Mouse (Mus musculus): ENCODE measurements around the gene Aqp3. TPM values are rescaled to one million over a fixed set of nuclear protein-coding genes. Genes with fewer than 3 reads are reported as not detected.

Gene Aqp3
- polyA plus RNA-seq, 1 experiment from 2014 or later = 104 TPM

DNA sequence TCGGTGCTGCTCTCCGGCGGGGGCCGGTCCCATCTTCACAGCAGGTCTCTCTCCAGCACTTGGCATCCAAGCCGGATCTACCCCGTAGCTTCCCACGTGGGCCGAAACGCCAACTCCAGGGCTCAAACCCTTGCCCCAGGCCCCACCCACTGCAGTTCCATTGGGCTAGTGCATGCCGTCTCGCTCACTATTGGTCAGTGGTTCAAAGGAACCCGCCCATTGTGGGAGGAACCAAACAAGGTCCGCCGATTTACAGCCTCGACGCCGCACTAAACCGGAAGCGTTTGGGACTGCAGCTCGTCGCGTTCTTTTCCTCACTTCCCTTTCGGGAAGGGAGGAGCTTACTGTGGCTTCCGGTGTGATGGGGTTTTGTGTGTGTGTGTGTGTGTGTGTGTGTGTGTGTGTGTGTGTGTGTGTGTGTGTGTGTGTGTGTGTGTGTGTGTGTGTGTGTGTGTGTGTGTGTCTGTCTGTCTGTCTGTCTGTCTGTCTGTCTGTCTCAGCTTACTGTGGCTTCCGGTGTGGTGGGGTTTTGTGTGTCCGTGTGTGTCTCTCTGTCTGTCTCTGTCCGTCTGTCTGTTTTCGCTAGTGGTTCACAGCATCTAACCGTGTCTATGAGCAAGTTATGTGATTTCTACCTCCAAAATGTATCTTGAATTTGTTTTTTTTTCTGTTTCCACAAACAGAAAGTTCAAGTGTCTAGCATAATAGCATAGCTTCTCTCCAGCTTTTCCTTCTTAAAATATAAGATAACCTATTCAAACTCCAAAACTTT, 26.4 kb upstream of the Aqp3 start, which contains the start of gene Nol6:
Gene Nol6, minus strand, starts transcription at position 276 of the 772 bp plus-strand sequence.
- under 1% methylated on average over 29 of the region's 29 CpGs for WGBS
- Histone ChIP-seq H3K27ac (no peak within 1 kb of the TSS; the same call in 1 of the 2 replicates), H3K4me1 (peaks cover 5% of the 10 kb centered on the region; the same call in 1 of the 2 replicates), H3K9me3 (no peaks in the 10 kb centered on the region), H3K9ac (peak within 1 kb of the TSS; percentile 64), H3K4me3 (peak within 1 kb of the TSS; percentile 72), H3K4me2 (peak within 1 kb of the TSS; percentile 76), H3K27me3 (no peaks in the 10 kb centered on the region), H3K36me3 (peaks cover 35% of the 10 kb centered on the region)
- ATAC-seq (ENCODE audit: insufficient number of reproducible peaks, low FRiP score, low TSS enrichment, low read depth) = peak; percentile 99

DNA sequence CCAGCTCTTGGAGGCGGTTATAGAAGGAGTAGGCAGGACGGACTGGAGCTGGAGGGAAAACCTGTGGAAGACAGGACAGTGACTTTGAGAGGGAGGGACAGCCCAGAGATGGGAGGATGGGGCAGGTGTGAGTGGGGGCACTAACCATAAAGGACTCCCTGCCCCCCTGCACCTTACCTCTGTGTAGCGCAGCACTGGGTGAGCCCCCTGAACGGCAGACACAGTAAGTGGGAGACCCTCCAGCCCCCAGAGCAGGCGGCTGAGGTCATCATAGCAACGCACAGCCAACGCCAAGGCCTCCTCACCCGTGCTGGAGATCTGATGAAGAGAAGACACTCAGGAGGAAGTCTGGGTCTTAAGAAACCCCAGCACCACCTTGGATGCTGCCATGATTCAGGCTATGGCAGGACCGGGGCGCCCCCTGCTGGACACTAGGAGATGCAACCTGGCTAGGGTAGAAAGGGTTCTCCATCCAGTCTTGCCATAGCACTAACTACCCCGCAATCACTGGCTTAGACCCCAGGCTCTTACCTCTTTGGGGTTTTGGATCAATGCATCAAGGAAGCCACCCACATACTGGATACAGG, 20.8 kb upstream of the Aqp3 start:
- peaks cover 90% of the 10 kb centered on the region for H3K36me3 ChIP-seq
- H3K9me3 ChIP-seq = no peaks in the 10 kb centered on the region
- no peak overlapping the region for H3K4me3 ChIP-seq
- ATAC-seq (ENCODE audit: insufficient number of reproducible peaks, low FRiP score, low TSS enrichment, low read depth) = no peak
- peaks cover 5% of the 10 kb centered on the region; the same call in 1 of the 2 replicates for H3K4me1 ChIP-seq
- no peak overlapping the region for H3K4me2 ChIP-seq
- no peak overlapping the region for H3K9ac ChIP-seq
- H3K27ac ChIP-seq = no peak overlapping the region
- H3K27me3 ChIP-seq = no peaks in the 10 kb centered on the region
- 67% methylated on average over 11 of the region's 11 CpGs for WGBS

DNA sequence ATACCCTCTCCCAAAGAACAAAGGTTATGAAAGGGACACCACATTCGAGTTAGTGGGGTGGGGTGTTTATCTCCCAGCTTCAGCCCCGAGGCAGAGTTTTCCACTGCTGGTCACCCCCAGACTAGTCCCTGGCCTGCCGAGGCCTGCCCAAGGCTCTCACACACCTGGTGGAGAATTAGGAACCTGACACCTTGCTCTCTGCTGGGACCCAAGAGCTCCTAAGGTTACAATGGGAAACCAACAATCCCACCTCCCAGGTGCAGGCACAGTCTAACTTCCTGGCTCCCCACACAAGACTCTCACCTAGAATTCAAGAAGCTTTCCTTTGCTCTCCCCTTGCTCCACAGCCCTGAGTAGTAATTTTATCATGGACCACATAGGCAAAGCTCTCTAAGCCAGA, 18.8 kb upstream of the Aqp3 start:
- H3K36me3 ChIP-seq = peaks cover 82% of the 10 kb centered on the region
- H3K27ac ChIP-seq = no peak overlapping the region
- H3K27me3 ChIP-seq = no peaks in the 10 kb centered on the region
- 63% methylated on average over 3 of the region's 3 CpGs for WGBS
- no peak overlapping the region for H3K4me2 ChIP-seq
- H3K9me3 ChIP-seq = no peaks in the 10 kb centered on the region
- no peaks in the 10 kb centered on the region for H3K4me1 ChIP-seq
- ATAC-seq (ENCODE audit: insufficient number of reproducible peaks, low FRiP score, low TSS enrichment, low read depth) = no peak
- no peak overlapping the region for H3K9ac ChIP-seq
- H3K4me3 ChIP-seq = no peak overlapping the region

DNA sequence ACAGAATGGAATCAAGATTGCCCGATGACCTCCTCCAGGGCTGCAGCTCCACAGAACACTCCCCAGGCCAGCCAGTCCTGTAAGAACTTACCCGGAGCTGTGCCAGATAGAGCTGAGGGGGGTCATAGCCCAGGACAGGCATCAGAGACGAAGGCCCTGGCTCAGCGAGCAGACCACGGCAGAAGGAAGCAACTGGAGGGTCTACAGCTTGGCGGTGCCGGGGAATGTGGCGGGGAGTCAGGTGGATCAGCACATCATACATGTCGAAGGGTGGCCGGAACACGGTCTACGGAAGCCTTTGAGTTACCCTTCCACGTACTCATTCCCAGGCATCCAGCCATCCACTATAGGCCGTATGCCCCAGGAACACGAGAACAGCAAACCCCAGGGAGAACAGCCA, 17.8 kb upstream of the Aqp3 start:
- no peaks in the 10 kb centered on the region for H3K4me1 ChIP-seq
- no peak overlapping the region for H3K9ac ChIP-seq
- H3K4me3 ChIP-seq = no peak overlapping the region
- H3K27me3 ChIP-seq = no peaks in the 10 kb centered on the region
- peaks cover 71% of the 10 kb centered on the region for H3K36me3 ChIP-seq
- H3K9me3 ChIP-seq = no peaks in the 10 kb centered on the region
- 93% methylated on average over 15 of the region's 15 CpGs for WGBS
- H3K27ac ChIP-seq = no peak overlapping the region
- no peak for ATAC-seq (ENCODE audit: insufficient number of reproducible peaks, low FRiP score, low TSS enrichment, low read depth)
- no peak overlapping the region for H3K4me2 ChIP-seq

DNA sequence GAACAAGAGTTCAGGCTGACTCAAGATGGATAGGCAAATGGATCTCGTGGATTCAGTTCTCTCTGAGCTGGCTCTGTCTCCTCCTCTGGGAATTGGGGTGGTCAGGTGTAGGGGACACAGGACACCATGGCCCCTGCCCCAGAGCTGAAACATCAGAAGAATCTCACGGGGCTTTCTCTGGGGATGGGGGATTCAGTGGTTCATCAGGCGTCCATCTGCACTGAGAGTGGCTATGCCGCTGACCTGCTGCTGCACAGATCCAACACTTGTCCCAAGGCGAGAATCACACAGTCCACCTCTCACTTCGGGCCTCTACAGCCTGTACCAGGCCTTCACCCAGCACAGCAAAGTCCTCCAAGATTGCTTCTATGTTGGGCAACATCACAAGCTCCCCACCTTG, 17.1 kb upstream of the Aqp3 start:
- H3K9ac ChIP-seq = no peak overlapping the region
- no peak for ATAC-seq (ENCODE audit: insufficient number of reproducible peaks, low FRiP score, low TSS enrichment, low read depth)
- H3K27me3 ChIP-seq = no peaks in the 10 kb centered on the region
- H3K4me3 ChIP-seq = no peak overlapping the region
- 83% methylated on average over 6 of the region's 6 CpGs for WGBS
- H3K9me3 ChIP-seq = no peaks in the 10 kb centered on the region
- peaks cover 64% of the 10 kb centered on the region for H3K36me3 ChIP-seq
- no peaks in the 10 kb centered on the region for H3K4me1 ChIP-seq
- H3K4me2 ChIP-seq = no peak overlapping the region
- no peak overlapping the region for H3K27ac ChIP-seq

DNA sequence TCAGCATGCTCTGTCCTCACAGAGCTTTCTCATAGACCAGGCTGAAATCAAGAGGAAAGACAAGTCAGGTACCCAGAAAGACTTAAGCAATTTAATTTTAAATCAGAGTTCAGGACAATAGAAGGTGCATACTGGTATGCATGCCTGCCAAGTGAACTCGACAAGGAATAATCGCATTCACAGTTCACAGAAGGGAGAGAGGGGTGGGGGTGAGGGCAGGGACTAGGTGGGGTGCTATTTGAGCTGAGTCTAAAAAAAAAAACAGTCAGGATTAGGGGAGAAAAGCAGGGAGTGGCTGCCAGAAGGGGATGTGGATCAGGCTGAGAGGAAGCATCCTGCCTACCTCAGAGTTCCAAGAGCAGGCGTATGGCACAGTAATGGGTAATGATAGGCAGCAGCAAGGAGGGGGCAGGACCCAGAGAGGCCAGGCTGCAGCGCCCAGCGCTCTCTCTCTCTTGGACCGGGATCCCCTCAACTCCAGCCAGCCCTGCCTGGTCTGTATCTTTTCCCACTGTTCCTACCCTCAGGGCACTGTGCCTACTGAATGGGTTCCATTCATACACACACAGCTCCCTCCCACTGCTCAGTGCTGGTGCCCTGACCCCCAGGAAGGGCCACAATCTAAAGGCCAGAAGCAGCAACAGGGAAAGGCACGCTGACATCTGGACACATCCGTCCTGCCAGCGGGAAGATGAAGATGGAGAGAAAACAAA, 16.5 kb upstream of the Aqp3 start:
- ATAC-seq (ENCODE audit: insufficient number of reproducible peaks, low FRiP score, low TSS enrichment, low read depth) = no peak
- H3K9me3 ChIP-seq = no peaks in the 10 kb centered on the region
- no peak overlapping the region for H3K4me2 ChIP-seq
- no peak overlapping the region for H3K27ac ChIP-seq
- no peak overlapping the region for H3K4me3 ChIP-seq
- no peaks in the 10 kb centered on the region for H3K27me3 ChIP-seq
- WGBS = 79% methylated on average over 9 of the region's 9 CpGs
- peaks cover 59% of the 10 kb centered on the region for H3K36me3 ChIP-seq
- H3K9ac ChIP-seq = no peak overlapping the region
- H3K4me1 ChIP-seq = no peaks in the 10 kb centered on the region

DNA sequence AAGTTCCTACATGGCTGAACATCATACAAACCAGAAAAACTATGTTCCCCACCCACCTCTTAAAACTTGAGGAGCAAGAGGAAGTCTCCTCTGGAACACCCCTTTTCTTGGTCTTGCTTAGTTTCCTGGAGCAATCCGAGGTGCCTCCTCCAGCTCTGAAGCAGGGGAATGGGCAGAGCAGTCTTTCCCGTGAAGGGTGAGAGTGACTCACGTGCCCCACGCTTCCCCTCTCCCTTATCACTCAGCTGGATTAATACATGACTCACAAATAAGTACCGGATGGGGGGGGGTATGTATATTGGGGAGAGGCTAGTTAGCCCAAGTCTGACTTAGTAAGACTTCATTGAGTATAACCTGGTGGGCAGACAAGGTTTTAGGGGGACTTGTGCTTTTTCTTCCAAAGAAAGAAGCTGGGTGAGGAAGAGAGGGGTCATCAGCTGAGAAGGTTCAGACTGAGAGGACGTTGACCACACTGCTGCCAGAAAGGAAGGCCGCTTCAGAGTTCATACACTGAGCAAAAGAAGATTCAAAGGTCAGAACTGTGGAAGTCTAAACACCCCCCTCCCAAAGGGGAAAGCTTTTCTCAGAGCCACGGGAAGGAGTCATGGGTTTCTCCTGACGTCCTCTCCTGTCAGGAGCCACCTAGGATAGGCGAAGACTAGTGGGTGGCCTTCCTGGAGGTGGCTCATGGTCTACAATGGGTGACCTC, 10.9 kb upstream of the Aqp3 start:
- Histone ChIP-seq H3K9me3 (no peaks in the 10 kb centered on the region), H3K9ac (no peak overlapping the region), H3K4me1 (peaks cover 6% of the 10 kb centered on the region; the same call in 1 of the 2 replicates), H3K36me3 (peaks cover 2% of the 10 kb centered on the region; the same call in 1 of the 2 replicates), H3K4me2 (no peak overlapping the region), H3K27ac (no peak overlapping the region), H3K4me3 (no peak overlapping the region), H3K27me3 (no peaks in the 10 kb centered on the region)
- ATAC-seq (ENCODE audit: insufficient number of reproducible peaks, low FRiP score, low TSS enrichment, low read depth) = no peak
- WGBS = 83% methylated on average over 10 of the region's 10 CpGs

DNA sequence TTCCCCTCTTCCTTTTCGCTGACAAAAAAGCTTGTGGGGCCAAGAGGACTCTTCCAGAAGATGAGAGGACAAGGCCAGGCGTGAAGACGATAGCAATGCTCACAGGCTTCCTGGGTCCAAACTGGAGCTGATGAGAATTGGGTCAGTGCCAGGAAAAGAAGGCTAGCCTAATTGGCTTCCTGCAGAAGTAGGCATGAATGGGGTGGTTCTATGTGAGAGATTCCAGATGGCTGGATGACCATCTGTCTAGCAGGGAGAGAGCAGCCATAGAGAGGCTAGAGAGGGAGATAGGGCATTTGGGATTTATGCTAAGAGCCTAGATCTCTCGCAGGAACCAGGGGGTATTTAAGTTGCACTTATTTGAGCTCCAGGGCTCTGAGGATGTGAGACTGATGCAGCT, 9.5 kb upstream of the Aqp3 start:
- H3K9ac ChIP-seq = no peak overlapping the region
- no peaks in the 10 kb centered on the region for H3K36me3 ChIP-seq
- H3K27ac ChIP-seq = no peak overlapping the region
- H3K4me1 ChIP-seq = peaks cover 6% of the 10 kb centered on the region; the same call in 1 of the 2 replicates
- H3K27me3 ChIP-seq = no peaks in the 10 kb centered on the region
- 63% methylated on average over 4 of the region's 4 CpGs for WGBS
- H3K4me2 ChIP-seq = no peak overlapping the region
- no peak for ATAC-seq (ENCODE audit: insufficient number of reproducible peaks, low FRiP score, low TSS enrichment, low read depth)
- no peak overlapping the region for H3K4me3 ChIP-seq
- H3K9me3 ChIP-seq = no peaks in the 10 kb centered on the region

DNA sequence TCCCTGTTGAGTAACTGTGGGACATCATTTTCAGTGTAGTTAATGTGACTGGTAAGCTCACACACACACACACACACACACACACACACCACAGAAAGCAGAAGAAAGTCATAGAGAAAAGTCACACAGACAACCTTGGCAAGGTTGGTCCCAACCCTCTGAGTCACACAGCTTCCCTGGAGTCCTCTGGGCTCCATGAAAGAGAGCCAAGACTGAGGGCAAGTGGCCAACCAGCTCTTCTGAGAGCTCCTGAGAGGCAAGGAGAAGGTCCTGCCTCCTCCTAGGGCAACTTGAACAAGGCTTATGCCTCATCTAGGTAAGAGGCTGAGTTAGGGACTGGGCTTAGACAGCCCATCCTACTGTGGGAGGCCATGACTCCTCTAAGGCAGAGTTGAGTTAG, 4.9 kb upstream of the Aqp3 start:
- Histone ChIP-seq H3K4me1 (peaks cover 9% of the 10 kb centered on the region), H3K36me3 (no peaks in the 10 kb centered on the region), H3K4me3 (no peak overlapping the region), H3K9me3 (no peaks in the 10 kb centered on the region), H3K9ac (no peak overlapping the region), H3K27me3 (peaks cover 9% of the 10 kb centered on the region), H3K27ac (no peak overlapping the region), H3K4me2 (no peak overlapping the region)
- ATAC-seq (ENCODE audit: insufficient number of reproducible peaks, low FRiP score, low TSS enrichment, low read depth) = no peak

DNA sequence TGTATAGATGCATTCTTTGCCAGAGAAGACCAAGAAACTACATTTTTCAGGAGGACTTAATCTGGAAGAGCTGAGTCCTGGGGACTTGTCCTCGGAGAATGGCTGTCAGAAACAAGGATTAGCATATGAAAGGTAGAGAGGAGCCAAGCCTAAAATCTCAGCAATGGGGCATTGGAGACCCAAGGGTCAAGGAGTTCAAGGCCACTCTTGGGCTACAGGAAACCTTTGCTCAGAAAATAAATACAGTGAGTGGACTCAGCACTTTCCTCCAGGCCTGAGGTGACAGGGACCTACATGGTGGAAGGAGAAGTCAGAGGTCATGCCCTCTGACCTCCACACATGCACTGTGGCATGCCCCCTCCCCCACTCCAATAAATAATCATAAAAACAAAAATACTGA, 3.0 kb upstream of the Aqp3 start:
- WGBS = 48% methylated on average over 1 of the region's 1 CpGs
- no peak overlapping the region for H3K4me2 ChIP-seq
- no peaks in the 10 kb centered on the region for H3K36me3 ChIP-seq
- H3K27me3 ChIP-seq = peaks cover 25% of the 10 kb centered on the region
- no peaks in the 10 kb centered on the region for H3K9me3 ChIP-seq
- peaks cover 20% of the 10 kb centered on the region for H3K4me1 ChIP-seq
- H3K27ac ChIP-seq = no peak overlapping the region
- H3K4me3 ChIP-seq = no peak overlapping the region
- ATAC-seq (ENCODE audit: insufficient number of reproducible peaks, low FRiP score, low TSS enrichment, low read depth) = no peak
- H3K9ac ChIP-seq = no peak overlapping the region

DNA sequence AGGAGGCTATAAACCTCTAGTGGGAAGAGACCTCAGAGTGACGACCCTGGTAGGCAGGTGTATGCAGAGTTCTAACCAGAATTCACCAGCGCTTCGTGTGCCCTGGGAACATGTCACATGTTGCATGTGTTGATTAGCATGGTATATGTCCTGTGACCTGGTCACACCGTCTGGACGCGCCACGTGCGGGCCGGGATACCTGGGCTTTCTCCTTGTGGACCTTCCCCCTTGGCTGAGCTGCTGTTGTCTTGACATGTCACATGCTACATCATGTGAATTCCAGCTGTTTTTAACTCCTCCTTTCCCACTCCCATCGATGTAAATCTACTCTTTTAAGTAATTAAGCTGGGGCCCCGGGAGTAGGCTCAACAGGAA, 581 bp upstream of the Aqp3 start:
- no peak for ATAC-seq (ENCODE audit: insufficient number of reproducible peaks, low FRiP score, low TSS enrichment, low read depth)
- no peak overlapping the region for H3K9ac ChIP-seq
- H3K27me3 ChIP-seq = peaks cover 25% of the 10 kb centered on the region

More for the DNA sequence above, 581 bp upstream of the Aqp3 start:
- 13% methylated on average over 11 of the region's 11 CpGs for WGBS
- Histone ChIP-seq H3K4me2 (peak overlapping the region; percentile 91), H3K4me1 (peaks cover 24% of the 10 kb centered on the region), H3K9me3 (no peaks in the 10 kb centered on the region), H3K36me3 (no peaks in the 10 kb centered on the region), H3K4me3 (peak overlapping the region; percentile 43), H3K27ac (no peak overlapping the region)

All from limb, embryonic 15.5 days (tissue).